Mouse (Mus musculus) monocyte, adult 2 months (primary cell): ENCODE results near the gene Arfgef2.

Experiments used
- DNase-seq, 2 experiments: peaks; one replicate each; pipeline ENCODE4 v3.0.0; 2022; ENCODE audit warnings: low spot score in 2 of 2, low read depth in 1 of 2

Gene Arfgef2

GRCm38 (mm10) chr2:166806173-166806705 is 851 bp downstream of the Arfgef2 start:
- DNase-seq: no peak

- DNase-seq: no peak
These were observed 1.4 kb downstream of the Arfgef2 start for GRCm38 (mm10) chr2:166806813-166807212.

GRCm38 (mm10) chr2:166809499-166809898 is 4.1 kb downstream of the Arfgef2 start:
- no peak for DNase-seq

- DNase-seq: no peak
These were observed 5.4 kb downstream of the Arfgef2 start for GRCm38 (mm10) chr2:166810821-166811220.

- DNase-seq: no peak
These were observed 13.2 kb downstream of the Arfgef2 start for GRCm38 (mm10) chr2:166818463-166819143.

- no peak for DNase-seq
These were observed 14.5 kb downstream of the Arfgef2 start for GRCm38 (mm10) chr2:166819849-166820248.

GRCm38 (mm10) chr2:166820844-166821243 is 15.5 kb downstream of the Arfgef2 start:
- DNase-seq: no peak

GRCm38 (mm10) chr2:166821406-166821805 is 16.0 kb downstream of the Arfgef2 start:
- DNase-seq: no peak

- DNase-seq: no peak
These were observed 16.9 kb downstream of the Arfgef2 start for GRCm38 (mm10) chr2:166822119-166822826.

GRCm38 (mm10) chr2:166822901-166823300 is 17.5 kb downstream of the Arfgef2 start:
- no peak for DNase-seq

- DNase-seq: no peak
These were observed 19.0 kb downstream of the Arfgef2 start for GRCm38 (mm10) chr2:166824386-166824785.

GRCm38 (mm10) chr2:166824998-166825397 is 19.6 kb downstream of the Arfgef2 start:
- DNase-seq: no peak

- no peak for DNase-seq
These were observed 21.3 kb downstream of the Arfgef2 start for GRCm38 (mm10) chr2:166826491-166827224.

- DNase-seq: no peak
These were observed 22.9 kb downstream of the Arfgef2 start for GRCm38 (mm10) chr2:166828306-166828705.

GRCm38 (mm10) chr2:166830350-166830749 is 25.0 kb downstream of the Arfgef2 start:
- no peak for DNase-seq

GRCm38 (mm10) chr2:166834091-166834490 is 28.7 kb downstream of the Arfgef2 start:
- DNase-seq: no peak

- DNase-seq: no peak
These were observed 29.4 kb downstream of the Arfgef2 start for GRCm38 (mm10) chr2:166834796-166835195.

GRCm38 (mm10) chr2:166835581-166835980 is 30.2 kb downstream of the Arfgef2 start:
- DNase-seq: no peak

GRCm38 (mm10) chr2:166841813-166842212 is 36.4 kb downstream of the Arfgef2 start:
- no peak for DNase-seq

GRCm38 (mm10) chr2:166850691-166851090 is 45.3 kb downstream of the Arfgef2 start:
- DNase-seq: no peak

- DNase-seq: no peak
These were observed 46.9 kb downstream of the Arfgef2 start for GRCm38 (mm10) chr2:166852270-166852669.

- no peak for DNase-seq
These were observed 50.4 kb downstream of the Arfgef2 start for GRCm38 (mm10) chr2:166855771-166856170.
